ENCODE assay signal across 10 mouse cellular contexts in the genomic region with DNA sequence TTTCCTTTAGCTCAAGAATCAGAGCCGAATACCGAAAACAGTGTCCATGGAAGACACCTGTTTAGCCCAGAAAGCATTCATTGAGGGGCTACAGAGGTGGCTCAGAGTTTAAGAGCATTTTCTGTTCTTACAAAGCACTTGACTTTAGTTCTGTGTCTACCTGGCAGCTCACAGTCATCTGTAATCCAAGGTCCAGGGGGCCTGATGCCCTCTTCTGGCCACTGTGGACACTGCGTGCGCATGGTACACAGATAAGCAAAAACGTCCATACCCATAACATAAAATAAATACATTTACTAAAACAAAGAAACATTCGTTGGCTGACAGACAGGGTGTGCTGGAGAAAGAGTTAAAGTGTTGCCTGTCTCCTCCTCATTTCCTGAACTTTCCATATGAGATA. TPM values are rescaled to one million over a fixed set of nuclear protein-coding genes. Genes with fewer than 3 reads are reported as not detected.
DNase-seq lines count a peak whose midpoint lies in the region; ATAC-seq and TF ChIP-seq lines count a peak whose summit lies in the region.
"Had no signal": no experiment of that assay in that cellular context is flagged by ENCODE, and none has a peak within 500 bp of the region (broad histone marks: within the 10 kb centered on the region; RNA-seq: fewer than 3 reads in every experiment).

No protein-coding gene starts in this region.

- no peak overlapping the region for H3K9ac ChIP-seq in lung, embryonic 14.5 days
- H3K9ac ChIP-seq: neural tube, embryonic 12.5 days had no signal

- TF ChIP-seq CTCF in thymus, adult 2 months (IDR thresholded peaks at IDR 0.05; ENCODE audit: borderline replicate concordance, control insufficient read depth, extremely low read depth, insufficient read depth, low read length, poor library complexity): 0 out of 2 replicates have a peak, but pooled peaks have one; percentile 23
- peak; percentile 81 for TF ChIP-seq CTCF in lung, embryonic 14.5 days (IDR thresholded peaks at IDR 0.05; ENCODE audit: low read depth)

- no peak for ATAC-seq in CD4-positive, CD25-positive, alpha-beta regulatory T cell, adult 4 months
- no peak; the same call in 1 of the 2 replicates for ATAC-seq in lung, embryonic 14.5 days (ENCODE audit: insufficient read depth)

- H3K4me3 ChIP-seq in thymus, adult 2 months (ENCODE audit: control insufficient read depth, insufficient read depth, low read length): no peak overlapping the region
- H3K4me3 ChIP-seq in lung, embryonic 14.5 days (ENCODE audit: low read depth, low read length): no peak overlapping the region
- H3K4me3 ChIP-seq: neural tube, embryonic 12.5 days had no signal

- TF ChIP-seq POLR2A in thymus, adult 2 months (IDR thresholded peaks at IDR 0.05; ENCODE audit: control insufficient read depth, extremely low read depth, insufficient read depth, low read length, poor library complexity): no peak

- no peaks in the 10 kb centered on the region for H3K4me1 ChIP-seq in thymus, adult 2 months (replicated peaks; ENCODE audit: control insufficient read depth, insufficient read depth, low read length)
- H3K4me1 ChIP-seq in lung, embryonic 14.5 days (ENCODE audit: insufficient read depth): no peaks in the 10 kb centered on the region
- H3K4me1 ChIP-seq: neural tube, embryonic 12.5 days had no signal

- WGBS in thymus, adult 2 months: 76% methylated on average over 6 of the region's 6 CpGs
- 51% methylated on average over 6 of the region's 6 CpGs for WGBS in lung, embryonic 14.5 days

- peak; percentile 72 for DNase-seq in CD4-positive, CD25-positive, alpha-beta regulatory T cell, adult 2 months (ENCODE audit: low read depth, low spot score)
- peak; percentile 66 for DNase-seq in thymus, adult 2 months
- DNase-seq in thymus, adult 18-20 months: no peak
- peak; percentile 79 for DNase-seq in embryo, embryonic 10 days (ENCODE audit: low spot score)
- peak; percentile 65 for DNase-seq in kidney, adult 9 months
- peak; percentile 79 for DNase-seq in lung, embryonic 14.5 days
- peak; percentile 28 for DNase-seq in skeletal muscle tissue, adult 2 months (ENCODE audit: low read depth, low spot score)

- no peak overlapping the region for H3K4me2 ChIP-seq in lung, embryonic 14.5 days
- H3K4me2 ChIP-seq: neural tube, embryonic 12.5 days had no signal

- H3K36me3 ChIP-seq in thymus, adult 2 months (ENCODE audit: control insufficient read depth, insufficient read depth, low read length): no peaks in the 10 kb centered on the region
- no peaks in the 10 kb centered on the region for H3K36me3 ChIP-seq in lung, embryonic 14.5 days (ENCODE audit: insufficient read depth)
- H3K36me3 ChIP-seq: neural tube, embryonic 12.5 days had no signal

- no peaks in the 10 kb centered on the region for H3K9me3 ChIP-seq in lung, embryonic 14.5 days (ENCODE audit: low read depth, low read length)
- H3K9me3 ChIP-seq: neural tube, embryonic 12.5 days had no signal

- no peak overlapping the region for H3K27ac ChIP-seq in thymus, adult 2 months (ENCODE audit: control insufficient read depth, insufficient read depth, low read length)
- H3K27ac ChIP-seq in lung, embryonic 14.5 days (ENCODE audit: low read depth): no peak overlapping the region
- H3K27ac ChIP-seq: neural tube, embryonic 12.5 days had no signal

- H3K27me3 ChIP-seq in thymus, adult 2 months (ENCODE audit: control insufficient read depth, insufficient read depth, low read length): no peaks in the 10 kb centered on the region
- no peaks in the 10 kb centered on the region for H3K27me3 ChIP-seq in lung, embryonic 14.5 days (ENCODE audit: insufficient read depth, low read length)
- H3K27me3 ChIP-seq: neural tube, embryonic 12.5 days had no signal

RNA-seq across cellular contexts. Expression of gene Gucy2c, which starts 59.6 kb away (rescaled TPM):
- polyA plus RNA-seq in CD4-positive, CD25-positive, alpha-beta regulatory T cell, adult 4 months (2017; shearing (Covaris generic)): not detected
- 0.22 and 0.31 TPM in 2 replicates for polyA plus RNA-seq in thymus, adult 2 months (2012; rRNA removed)
- polyA plus RNA-seq in lung, embryonic 14.5 days (2014; fragmentation: Nextera tagmentation; extraction: Ambion mirVana): 0.08 and 0.14 TPM in 2 replicates
- polyA plus RNA-seq: heart, embryonic 14.5 days had no signal

Comparison
In these comparisons a context has a peak if more than half of its experiments do, and no peak if none do; other contexts are left out.
1. DNase-seq: peak in CD4-positive, CD25-positive, alpha-beta regulatory T cell, adult 2 months (single experiment), thymus, adult 2 months (single experiment), embryo, embryonic 10 days (single experiment), kidney, adult 9 months (single experiment), lung, embryonic 14.5 days (single experiment) and skeletal muscle tissue, adult 2 months (single experiment); none in thymus, adult 18-20 months (0 of 2).